Mouse (Mus musculus): Measurements from ENCODE around the gene Ehbp1. TPM values are rescaled to one million over a fixed set of nuclear protein-coding genes. Genes with fewer than 3 reads are reported as not detected.

Ehbp1 gene
- polyA plus RNA-seq, 1 experiment from 2014 or later = 3.4 TPM

DNA sequence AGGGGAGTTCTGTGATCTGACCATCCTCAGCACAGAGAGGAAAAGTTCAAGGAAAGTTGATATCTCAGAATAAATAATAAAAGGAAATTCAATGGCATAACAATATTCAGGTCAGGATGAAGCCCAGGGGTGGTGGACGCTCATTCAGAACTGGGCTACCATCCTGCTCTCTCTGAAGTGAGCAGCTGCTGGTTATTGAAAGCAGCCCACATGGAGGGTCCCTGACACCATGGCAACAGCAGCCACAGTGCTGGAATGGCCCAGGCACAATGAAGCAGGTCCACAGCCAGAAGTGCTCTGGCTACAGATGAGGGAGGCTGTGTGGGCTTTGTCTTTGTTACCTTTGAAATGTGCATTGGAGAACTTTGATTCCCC, 6.4 kb upstream of the Ehbp1 start:
- no peak overlapping the region for H3K4me2 ChIP-seq
- no peak overlapping the region for H3K27ac ChIP-seq

DNA sequence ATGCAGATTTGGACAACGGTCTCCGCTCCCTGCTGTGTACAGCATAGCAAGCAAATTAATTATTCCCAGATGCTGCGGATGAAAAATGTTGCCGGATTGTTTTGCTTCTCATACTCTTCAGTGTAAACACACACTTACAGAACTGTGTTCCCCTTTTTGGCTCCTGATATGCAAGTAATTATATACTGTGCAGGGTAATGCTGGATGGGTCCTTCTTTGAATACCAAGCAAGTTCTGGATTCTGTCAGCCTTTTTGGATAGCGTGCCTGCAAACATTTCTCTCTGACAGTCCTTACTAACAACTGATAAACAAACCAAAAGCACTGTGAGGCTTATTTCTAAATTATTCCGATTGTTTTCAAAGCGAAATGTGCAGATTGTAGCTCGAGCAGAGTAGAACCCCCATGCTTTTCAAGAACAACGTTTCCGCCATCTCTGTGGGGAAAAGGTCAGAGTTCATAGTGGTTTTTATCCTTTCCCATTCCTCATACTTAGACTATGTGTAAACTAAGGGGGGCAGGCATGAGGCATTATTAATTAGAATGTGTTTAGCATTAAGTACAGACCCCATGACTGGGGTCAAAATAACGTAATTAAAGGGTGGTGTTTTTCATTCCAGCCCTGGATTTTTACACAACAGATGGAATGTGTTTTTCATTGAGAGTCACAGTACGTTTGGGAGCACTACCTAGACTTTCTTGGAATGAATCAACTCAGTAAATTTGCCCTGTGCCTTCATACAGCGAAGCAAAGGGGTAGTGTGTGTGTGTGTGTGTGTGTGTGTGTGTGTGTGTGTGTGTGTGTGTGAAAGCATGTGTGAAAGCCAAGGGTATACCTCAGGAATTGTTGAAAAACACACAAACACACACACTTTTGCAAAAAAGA, 5.8 kb upstream of the Ehbp1 start:
- Histone ChIP-seq H3K9ac (no peak overlapping the region), H3K4me2 (no peak overlapping the region), H3K9me3 (replicated peaks) (no peaks in the 10 kb centered on the region), H3K4me1 (no peaks in the 10 kb centered on the region), H3K4me3 (no peak overlapping the region), H3K27ac (no peak overlapping the region), H3K36me3 (no peaks in the 10 kb centered on the region), H3K27me3 (replicated peaks) (no peaks in the 10 kb centered on the region)
- 64% methylated on average over 13 of the region's 13 CpGs for WGBS (ENCODE audit: insufficient replicate concordance)
- ATAC-seq = no peak

More for the DNA sequence above, 6.4 kb upstream of the Ehbp1 start:
- H3K9ac ChIP-seq = no peak overlapping the region
- WGBS (ENCODE audit: insufficient replicate concordance) = 35% methylated on average over 1 of the region's 1 CpGs
- no peak for ATAC-seq
- no peaks in the 10 kb centered on the region for H3K36me3 ChIP-seq
- no peaks in the 10 kb centered on the region for H3K27me3 ChIP-seq (replicated peaks)
- H3K4me1 ChIP-seq = no peaks in the 10 kb centered on the region
- H3K9me3 ChIP-seq (replicated peaks) = no peaks in the 10 kb centered on the region
- no peak overlapping the region for H3K4me3 ChIP-seq

DNA sequence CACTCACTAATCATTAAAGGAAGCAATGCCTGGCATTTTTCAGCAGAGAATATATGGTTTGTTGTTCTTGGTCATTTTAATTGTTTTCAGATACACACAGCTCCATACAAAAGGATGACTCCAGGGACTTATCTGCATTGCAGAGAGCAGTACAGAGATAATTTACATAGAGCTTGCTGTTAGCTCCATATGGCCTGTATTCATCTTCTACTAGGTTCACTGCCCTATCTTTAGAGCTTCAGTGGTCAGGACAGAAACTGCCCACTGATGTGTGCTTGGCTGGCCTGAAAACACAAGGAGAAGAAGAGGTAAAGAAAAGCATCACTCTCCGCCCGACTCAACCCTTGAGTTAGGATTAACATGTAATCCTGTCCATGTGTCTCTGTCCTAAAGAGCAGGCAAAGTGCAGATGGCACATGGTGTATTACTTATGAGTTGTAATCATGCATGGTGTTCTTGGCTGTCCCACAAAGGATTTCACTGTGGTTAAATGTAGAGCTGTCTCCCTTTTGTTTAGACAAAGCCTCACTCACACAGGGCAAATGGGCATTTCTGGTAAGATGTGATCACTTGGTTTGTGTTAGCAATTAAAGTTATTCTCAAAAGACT, 14.7 kb downstream of the Ehbp1 start:
- H3K9ac ChIP-seq = no peak overlapping the region
- no peak for ATAC-seq
- no peak overlapping the region for H3K4me3 ChIP-seq
- no peak overlapping the region for H3K4me2 ChIP-seq
- H3K36me3 ChIP-seq = no peaks in the 10 kb centered on the region
- H3K9me3 ChIP-seq (replicated peaks) = no peaks in the 10 kb centered on the region
- H3K27me3 ChIP-seq (replicated peaks) = no peaks in the 10 kb centered on the region
- WGBS (ENCODE audit: insufficient replicate concordance) = 56% methylated on average over 2 of the region's 2 CpGs
- no peaks in the 10 kb centered on the region for H3K4me1 ChIP-seq
- H3K27ac ChIP-seq = no peak overlapping the region

DNA sequence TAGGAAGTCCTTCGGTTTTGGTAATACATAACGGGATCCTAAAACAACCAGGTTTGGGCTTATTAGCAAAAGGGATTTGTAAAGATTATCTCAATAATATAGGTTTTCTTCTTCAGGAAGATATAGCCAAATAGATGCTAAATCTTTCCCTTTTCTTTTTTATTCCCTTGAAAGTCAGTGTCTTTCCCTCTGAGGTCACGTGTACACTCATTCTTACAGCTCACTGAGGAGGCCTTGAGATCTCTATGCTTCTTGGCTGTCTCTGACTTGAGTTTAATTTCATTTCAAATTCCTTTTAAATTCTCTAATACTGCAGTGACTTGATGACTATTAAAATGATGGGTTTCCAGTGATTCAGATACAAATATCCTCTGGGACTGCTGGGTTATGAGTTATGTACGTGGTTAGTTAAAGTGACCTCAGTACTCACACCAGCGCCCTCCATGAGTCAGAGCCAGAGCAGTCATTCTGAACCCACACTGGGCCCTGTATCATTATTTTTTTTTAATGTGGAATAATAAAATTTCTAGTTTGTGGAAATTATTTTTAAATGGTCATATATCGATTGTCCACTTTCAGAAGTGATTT, 24.2 kb downstream of the Ehbp1 start:
- H3K9me3 ChIP-seq (replicated peaks) = no peaks in the 10 kb centered on the region
- no peaks in the 10 kb centered on the region for H3K27me3 ChIP-seq (replicated peaks)
- H3K4me3 ChIP-seq = no peak overlapping the region
- H3K9ac ChIP-seq = no peak overlapping the region
- H3K27ac ChIP-seq = no peak overlapping the region
- no peaks in the 10 kb centered on the region for H3K4me1 ChIP-seq
- H3K36me3 ChIP-seq = no peaks in the 10 kb centered on the region
- 78% methylated on average over 6 of the region's 6 CpGs for WGBS (ENCODE audit: insufficient replicate concordance)
- ATAC-seq = no peak
- H3K4me2 ChIP-seq = no peak overlapping the region

DNA sequence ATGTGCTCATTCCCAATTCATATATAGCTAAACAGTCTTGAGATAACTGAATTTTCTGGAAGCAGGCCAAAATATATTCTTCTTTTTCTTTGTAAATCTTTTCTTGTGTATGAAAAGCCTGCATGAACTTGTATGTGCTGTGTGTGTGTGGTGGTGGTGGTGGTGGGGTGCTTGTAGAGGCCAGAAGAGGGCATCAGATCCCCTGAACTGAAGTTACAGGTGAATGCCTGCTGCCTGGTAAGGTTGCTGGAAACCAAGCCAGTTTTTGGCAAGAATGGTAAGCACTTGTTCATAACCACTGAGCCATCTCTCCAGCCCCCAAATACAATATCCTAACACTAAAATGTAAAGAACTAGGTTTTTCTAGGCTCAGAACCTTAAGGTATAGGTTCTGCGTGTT, 26.3 kb downstream of the Ehbp1 start:
- WGBS (ENCODE audit: insufficient replicate concordance) = 76% methylated on average over 1 of the region's 1 CpGs
- no peaks in the 10 kb centered on the region for H3K4me1 ChIP-seq
- H3K36me3 ChIP-seq = no peaks in the 10 kb centered on the region
- no peak overlapping the region for H3K27ac ChIP-seq
- H3K9ac ChIP-seq = no peak overlapping the region
- no peaks in the 10 kb centered on the region for H3K27me3 ChIP-seq (replicated peaks)
- no peak for ATAC-seq
- no peaks in the 10 kb centered on the region for H3K9me3 ChIP-seq (replicated peaks)
- H3K4me3 ChIP-seq = no peak overlapping the region
- no peak overlapping the region for H3K4me2 ChIP-seq

DNA sequence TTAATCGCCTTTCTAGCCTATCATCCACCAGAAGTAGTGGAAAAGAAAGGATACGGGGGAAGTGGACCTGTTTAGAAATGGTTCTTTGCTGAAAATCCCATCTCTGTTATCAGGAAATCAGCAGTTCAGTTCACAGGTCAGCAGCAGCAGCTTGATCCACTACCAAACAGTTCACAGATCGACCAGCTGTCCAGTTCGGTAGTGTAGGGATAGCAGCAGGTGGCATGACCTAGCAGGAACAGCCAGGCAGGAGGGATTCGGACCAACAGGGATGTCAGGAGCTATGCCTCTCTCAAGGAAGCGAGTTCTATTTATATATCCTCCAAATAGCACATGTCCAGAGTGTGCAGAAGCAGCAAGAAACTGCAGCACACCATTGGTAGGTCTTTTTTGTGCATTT, 40.9 kb downstream of the Ehbp1 start:
- Histone ChIP-seq H3K4me2 (no peak overlapping the region), H3K9me3 (replicated peaks) (no peaks in the 10 kb centered on the region), H3K4me3 (no peak overlapping the region), H3K4me1 (no peaks in the 10 kb centered on the region), H3K9ac (no peak overlapping the region), H3K36me3 (no peaks in the 10 kb centered on the region), H3K27ac (no peak overlapping the region), H3K27me3 (replicated peaks) (no peaks in the 10 kb centered on the region)
- no peak for ATAC-seq
- WGBS (ENCODE audit: insufficient replicate concordance) = 61% methylated on average over 6 of the region's 6 CpGs

DNA sequence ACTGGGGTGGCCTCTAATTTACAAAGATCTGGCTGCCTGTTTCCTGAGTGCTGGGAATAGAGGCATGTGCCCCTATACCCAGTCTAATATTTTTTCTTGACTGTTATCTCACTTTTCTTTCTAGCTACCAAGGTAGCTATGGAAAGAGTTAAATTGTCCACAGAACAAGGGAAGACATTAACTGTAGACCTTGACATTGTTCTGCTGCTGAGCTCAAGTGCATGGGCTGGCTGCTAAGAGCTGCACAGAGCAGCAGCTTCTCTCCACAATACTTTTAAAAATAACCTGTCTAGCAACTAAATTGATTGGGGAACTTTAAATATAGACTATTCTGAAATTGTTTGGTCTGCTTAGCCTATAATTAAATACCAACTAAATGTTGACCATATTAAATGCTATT, 52.9 kb downstream of the Ehbp1 start:
- H3K9me3 ChIP-seq (replicated peaks) = no peaks in the 10 kb centered on the region
- H3K27ac ChIP-seq = no peak overlapping the region
- H3K36me3 ChIP-seq = no peaks in the 10 kb centered on the region
- no peak for ATAC-seq
- no peak overlapping the region for H3K4me3 ChIP-seq
- H3K9ac ChIP-seq = no peak overlapping the region
- H3K4me2 ChIP-seq = no peak overlapping the region
- no peaks in the 10 kb centered on the region for H3K27me3 ChIP-seq (replicated peaks)
- peaks cover 27% of the 10 kb centered on the region for H3K4me1 ChIP-seq

DNA sequence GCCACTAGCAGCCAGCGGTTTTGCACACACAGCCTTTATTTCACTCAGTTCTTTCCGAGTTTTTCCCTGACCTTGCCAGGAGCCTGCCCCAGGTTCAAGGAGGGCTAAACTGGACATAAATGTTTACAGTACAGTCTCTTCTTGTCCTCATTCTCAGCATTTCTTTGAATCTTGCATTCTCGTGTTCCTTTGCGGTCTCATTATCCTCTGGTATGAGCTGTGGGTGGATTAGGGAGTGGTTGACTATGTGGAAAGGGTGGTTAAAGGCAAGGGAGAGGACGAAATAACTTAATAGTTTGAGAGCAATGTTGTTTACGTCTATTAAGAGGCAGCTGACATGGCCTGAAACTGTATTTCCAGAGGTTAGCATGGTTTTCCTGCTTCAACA, 54.6 kb downstream of the Ehbp1 start:
- H3K4me3 ChIP-seq = peak overlapping the region; percentile 75
- H3K4me1 ChIP-seq = peaks cover 27% of the 10 kb centered on the region
- peak overlapping the region; percentile 98 for H3K4me2 ChIP-seq
- no peaks in the 10 kb centered on the region for H3K36me3 ChIP-seq
- no peaks in the 10 kb centered on the region for H3K9me3 ChIP-seq (replicated peaks)
- peak overlapping the region; percentile 61 for H3K9ac ChIP-seq
- 5% methylated on average over 6 of the region's 6 CpGs for WGBS (ENCODE audit: insufficient replicate concordance)
- no peaks in the 10 kb centered on the region for H3K27me3 ChIP-seq (replicated peaks)
- peak overlapping the region; percentile 78 for H3K27ac ChIP-seq
- no peak for ATAC-seq

DNA sequence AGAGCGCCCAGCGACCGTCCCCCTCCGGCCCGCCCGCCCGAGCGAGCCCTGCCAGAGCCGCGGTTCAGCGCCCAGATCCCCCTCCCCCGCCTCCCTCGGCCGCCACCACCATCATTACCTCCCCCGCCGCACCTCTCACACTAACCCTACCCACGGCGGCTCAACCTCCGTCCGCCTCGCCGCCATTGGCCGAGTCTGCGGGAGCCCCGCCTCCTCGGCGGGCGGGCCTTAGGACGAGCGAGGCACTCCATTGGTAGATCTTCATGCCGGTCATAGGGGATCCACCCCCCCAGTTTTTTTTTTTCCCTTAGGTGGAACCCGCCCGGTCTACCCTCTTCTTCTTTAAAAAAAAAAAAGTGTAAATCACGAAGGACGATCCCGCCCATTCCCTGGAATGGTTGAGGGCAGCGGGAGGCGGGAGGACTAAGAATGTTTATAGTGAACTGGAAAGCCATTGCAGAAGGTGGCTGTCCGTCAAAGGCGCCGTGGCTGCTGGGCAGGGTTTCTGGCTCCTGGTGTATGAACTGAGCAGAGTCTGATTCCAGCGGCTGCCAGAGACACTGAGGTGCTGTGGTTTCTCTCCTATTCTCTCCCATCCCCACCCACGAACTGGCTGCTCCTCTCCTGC, 55.1 kb downstream of the Ehbp1 start:
- under 1% methylated on average over 37 of the region's 43 CpGs for WGBS (ENCODE audit: insufficient replicate concordance)

DNA sequence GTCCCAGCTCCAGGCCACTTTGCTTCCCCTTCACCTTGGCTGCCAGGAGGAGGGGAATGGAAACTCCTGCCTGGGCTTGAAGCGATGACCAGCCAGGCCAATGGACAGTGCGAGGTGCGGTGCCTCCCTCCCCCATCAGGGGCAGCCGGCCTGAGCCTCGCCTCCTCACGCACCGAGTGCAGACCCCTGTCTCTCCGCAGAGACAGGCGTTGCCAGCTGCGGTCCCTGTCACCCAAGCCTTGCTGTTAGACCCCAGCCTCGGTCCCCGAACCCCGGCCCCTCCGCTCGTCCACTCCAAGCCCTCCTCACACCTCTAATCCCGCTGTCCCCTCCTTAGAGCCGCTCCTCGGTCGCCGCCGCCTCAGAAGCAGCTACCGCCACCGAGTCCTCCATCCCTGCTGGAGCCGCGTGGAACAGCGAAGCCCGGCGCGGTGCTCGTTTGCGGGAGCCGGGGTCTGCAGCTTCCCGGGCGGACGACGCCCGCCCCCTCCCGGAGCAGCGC, 55.7 kb downstream of the Ehbp1 start:
- Histone ChIP-seq H3K9me3 (replicated peaks) (no peaks in the 10 kb centered on the region), H3K4me2 (peak overlapping the region; percentile 98), H3K27me3 (replicated peaks) (no peaks in the 10 kb centered on the region), H3K4me3 (peak overlapping the region; percentile 75), H3K36me3 (0 out of 2 replicates have a peak, but pooled peaks cover 6% of the 10 kb centered on the region), H3K27ac (0 out of 2 replicates have a peak overlapping the region, but pooled peaks have one; percentile 41), H3K9ac (peak overlapping the region; percentile 80), H3K4me1 (peaks cover 27% of the 10 kb centered on the region)
- ATAC-seq = peak; percentile 18
- under 1% methylated on average over 36 of the region's 39 CpGs for WGBS (ENCODE audit: insufficient replicate concordance)

More for the DNA sequence above, 55.1 kb downstream of the Ehbp1 start:
- Histone ChIP-seq H3K27me3 (replicated peaks) (no peaks in the 10 kb centered on the region), H3K36me3 (0 out of 2 replicates have a peak, but pooled peaks cover 3% of the 10 kb centered on the region), H3K4me3 (peak overlapping the region; percentile 75), H3K4me2 (peak overlapping the region; percentile 98), H3K27ac (peak overlapping the region; percentile 78), H3K4me1 (peaks cover 27% of the 10 kb centered on the region), H3K9me3 (replicated peaks) (no peaks in the 10 kb centered on the region), H3K9ac (peak overlapping the region; percentile 80)
- peak; percentile 100 for ATAC-seq

DNA sequence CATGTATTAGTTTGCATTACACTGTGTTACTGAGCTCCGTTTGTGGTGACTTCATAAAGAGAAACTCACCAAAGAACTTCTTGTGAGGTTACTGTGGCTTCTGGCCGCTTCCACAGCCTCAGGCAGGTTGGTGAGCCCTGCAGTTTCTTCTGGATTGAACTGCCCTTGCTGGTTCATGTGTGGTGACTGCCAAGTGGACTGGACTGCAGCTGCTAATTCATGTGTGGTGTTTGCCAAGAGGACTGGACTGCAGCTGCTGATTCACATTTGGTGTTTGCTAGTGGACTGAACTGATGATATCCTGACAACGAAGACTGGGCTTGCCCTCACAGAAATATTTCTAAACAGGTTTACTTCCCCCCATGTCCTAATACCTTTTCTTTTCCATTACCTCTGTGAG, 65.4 kb downstream of the Ehbp1 start:
- H3K9ac ChIP-seq = no peak overlapping the region
- H3K4me2 ChIP-seq = no peak overlapping the region
- H3K36me3 ChIP-seq = peaks cover 7% of the 10 kb centered on the region
- peaks cover 7% of the 10 kb centered on the region; the same call in 1 of the 2 replicates for H3K4me1 ChIP-seq
- ATAC-seq = no peak
- no peak overlapping the region for H3K4me3 ChIP-seq
- H3K27ac ChIP-seq = no peak overlapping the region
- no peaks in the 10 kb centered on the region for H3K27me3 ChIP-seq (replicated peaks)
- 74% methylated on average over 3 of the region's 3 CpGs for whole genome bisulfite sequencing (ENCODE audit: insufficient replicate concordance)
- H3K9me3 ChIP-seq (replicated peaks) = no peaks in the 10 kb centered on the region

DNA sequence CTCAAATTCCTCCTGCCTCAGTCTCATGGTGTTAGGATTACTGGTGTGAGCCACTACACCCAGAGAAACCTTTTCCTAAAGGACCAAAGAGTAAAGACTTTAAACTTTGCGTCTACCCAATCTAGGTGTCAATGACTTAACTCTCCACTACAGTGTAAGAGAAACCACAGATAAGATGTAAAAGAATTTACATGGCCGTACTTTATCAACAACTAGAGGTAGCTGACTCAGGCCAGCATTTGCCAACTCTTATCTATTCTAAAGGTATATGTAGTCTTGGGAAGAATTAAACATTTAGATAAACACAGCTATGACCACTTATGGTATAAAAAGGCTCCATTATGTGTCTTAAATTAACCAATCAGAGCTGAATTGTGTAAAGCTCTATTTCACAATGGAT, 67.9 kb downstream of the Ehbp1 start:
- no peak overlapping the region for H3K4me2 ChIP-seq
- H3K36me3 ChIP-seq = peaks cover 7% of the 10 kb centered on the region
- H3K9ac ChIP-seq = no peak overlapping the region
- peaks cover 7% of the 10 kb centered on the region; the same call in 1 of the 2 replicates for H3K4me1 ChIP-seq
- no peaks in the 10 kb centered on the region for H3K27me3 ChIP-seq (replicated peaks)
- H3K9me3 ChIP-seq (replicated peaks) = no peaks in the 10 kb centered on the region
- no peak overlapping the region for H3K27ac ChIP-seq
- H3K4me3 ChIP-seq = no peak overlapping the region
- no peak for ATAC-seq
- WGBS (ENCODE audit: insufficient replicate concordance) = 33% methylated on average over 2 of the region's 2 CpGs

All from liver, embryonic 12.5 days (tissue).